Comparison of ENCODE assay signal across 8 mouse cellular contexts in genomic region chr17:75004820-75005219, GRCm38 (mm10). TPM values are rescaled to one million over a fixed set of nuclear protein-coding genes. Genes with fewer than 3 reads are reported as not detected.
DNase-seq lines count a peak whose midpoint lies in the region; ATAC-seq and TF ChIP-seq lines count a peak whose summit lies in the region.

No protein-coding gene starts in this region.

- 0% methylated on average over 11 of the region's 11 CpGs for WGBS in embryonic facial prominence, embryonic 15.5 days
- WGBS in heart, embryonic 13.5 days = under 1% methylated on average over 11 of the region's 11 CpGs
- WGBS in kidney, postnatal 0 days = 0% methylated on average over 11 of the region's 11 CpGs
- WGBS in liver, embryonic 14.5 days (ENCODE audit: insufficient replicate concordance) = under 1% methylated on average over 11 of the region's 11 CpGs
- WGBS in neural tube, embryonic 12.5 days = 0% methylated on average over 11 of the region's 11 CpGs
- 0% methylated on average over 11 of the region's 11 CpGs for WGBS in stomach, postnatal 0 days

- DNase-seq in kidney, postnatal 0 days (ENCODE audit: low spot score) = peak; percentile 96
- peak; percentile 22 to 31 (median 29) for DNase-seq in liver, embryonic 14.5 days (ENCODE audit: low read depth in 3 of 3, low spot score in 3 of 3)
- DNase-seq in stomach, postnatal 0 days (ENCODE audit: low spot score) = peak; percentile 82

- H3K4me1 ChIP-seq in erythroblast, embryonic 14.5 days (ENCODE audit: control insufficient read depth) = peaks cover 28% of the 10 kb centered on the region
- peaks cover 17% of the 10 kb centered on the region for H3K4me1 ChIP-seq in embryonic facial prominence, embryonic 15.5 days
- peaks cover 44% of the 10 kb centered on the region for H3K4me1 ChIP-seq in heart, embryonic 13.5 days
- no peaks in the 10 kb centered on the region; the same call in 1 of the 2 replicates for H3K4me1 ChIP-seq in kidney, postnatal 0 days (replicated peaks; ENCODE audit: insufficient read depth, low read length)
- H3K4me1 ChIP-seq in liver, embryonic 14.5 days (replicated peaks; ENCODE audit: control insufficient read depth in 2 of 2, insufficient read depth in 2 of 2, low read length in 1 of 2) = peaks cover 0 to 7% of the 10 kb centered on the region in 2 experiments; a peak in 3 of 4 replicates
- peaks cover 10% of the 10 kb centered on the region for H3K4me1 ChIP-seq in neural tube, embryonic 12.5 days
- peaks cover 4% of the 10 kb centered on the region; the same call in 1 of the 2 replicates for H3K4me1 ChIP-seq in stomach, postnatal 0 days (replicated peaks; ENCODE audit: control insufficient read depth, insufficient read depth)

- H3K27me3 ChIP-seq in erythroblast, embryonic 14.5 days (ENCODE audit: control insufficient read depth) = peaks cover 16% of the 10 kb centered on the region
- H3K27me3 ChIP-seq in embryonic facial prominence, embryonic 15.5 days = no peaks in the 10 kb centered on the region
- no peaks in the 10 kb centered on the region for H3K27me3 ChIP-seq in heart, embryonic 13.5 days (replicated peaks)
- no peaks in the 10 kb centered on the region for H3K27me3 ChIP-seq in kidney, postnatal 0 days (ENCODE audit: insufficient read depth, low read length)
- H3K27me3 ChIP-seq in liver, embryonic 14.5 days (ENCODE audit: control insufficient read depth, insufficient read depth, low read length) = peaks cover 5% of the 10 kb centered on the region
- H3K27me3 ChIP-seq in neural tube, embryonic 12.5 days (replicated peaks) = 0 out of 2 replicates have a peak, but pooled peaks cover 3% of the 10 kb centered on the region
- H3K27me3 ChIP-seq in stomach, postnatal 0 days (ENCODE audit: control insufficient read depth, insufficient read depth, low read length) = no peaks in the 10 kb centered on the region

- H3K4me2 ChIP-seq in embryonic facial prominence, embryonic 15.5 days (replicated peaks) = peak overlapping the region; percentile 92
- H3K4me2 ChIP-seq in heart, embryonic 13.5 days = peak overlapping the region; percentile 90
- peak overlapping the region; percentile 98 for H3K4me2 ChIP-seq in kidney, postnatal 0 days (ENCODE audit: low read length)
- H3K4me2 ChIP-seq in liver, embryonic 14.5 days (ENCODE audit: low read depth) = peak overlapping the region; percentile 76
- H3K4me2 ChIP-seq in neural tube, embryonic 12.5 days (replicated peaks) = peak overlapping the region; percentile 99
- peak overlapping the region; percentile 96 for H3K4me2 ChIP-seq in stomach, postnatal 0 days (replicated peaks; ENCODE audit: low read depth)

- peak overlapping the region; percentile 85 for H3K9ac ChIP-seq in embryonic facial prominence, embryonic 15.5 days
- peak overlapping the region; percentile 98 for H3K9ac ChIP-seq in heart, embryonic 13.5 days
- H3K9ac ChIP-seq in kidney, postnatal 0 days (ENCODE audit: low read depth, low read length) = peak overlapping the region; percentile 85; the same call in 1 of the 2 replicates
- H3K9ac ChIP-seq in liver, embryonic 14.5 days (replicated peaks) = no peak overlapping the region
- H3K9ac ChIP-seq in neural tube, embryonic 12.5 days = peak overlapping the region; percentile 75
- H3K9ac ChIP-seq in stomach, postnatal 0 days (ENCODE audit: low read length) = peak overlapping the region; percentile 77

- peak; percentile 90 for TF ChIP-seq CTCF in kidney, postnatal 0 days (IDR thresholded peaks at IDR 0.05; ENCODE audit: low read depth)
- peak; percentile 80 for TF ChIP-seq CTCF in liver, embryonic 14.5 days (IDR thresholded peaks at IDR 0.05; ENCODE audit: low read depth)
- TF ChIP-seq CTCF in stomach, postnatal 0 days (IDR thresholded peaks at IDR 0.05; ENCODE audit: low read depth) = peak; percentile 87

- no peaks in the 10 kb centered on the region for H3K9me3 ChIP-seq in erythroblast, embryonic 14.5 days (ENCODE audit: control insufficient read depth, low read length)
- H3K9me3 ChIP-seq in embryonic facial prominence, embryonic 15.5 days (replicated peaks) = no peaks in the 10 kb centered on the region
- no peaks in the 10 kb centered on the region for H3K9me3 ChIP-seq in heart, embryonic 13.5 days
- H3K9me3 ChIP-seq in kidney, postnatal 0 days (replicated peaks; ENCODE audit: low read length) = no peaks in the 10 kb centered on the region
- H3K9me3 ChIP-seq in liver, embryonic 14.5 days (ENCODE audit: control insufficient read depth, low read length) = no peaks in the 10 kb centered on the region
- H3K9me3 ChIP-seq in neural tube, embryonic 12.5 days = no peaks in the 10 kb centered on the region
- H3K9me3 ChIP-seq in stomach, postnatal 0 days (ENCODE audit: control insufficient read depth, low read length) = no peaks in the 10 kb centered on the region

- H3K27ac ChIP-seq in embryonic facial prominence, embryonic 15.5 days (replicated peaks) = peak overlapping the region; percentile 94
- peak overlapping the region; percentile 98 for H3K27ac ChIP-seq in heart, embryonic 13.5 days (replicated peaks)
- H3K27ac ChIP-seq in kidney, postnatal 0 days = peak overlapping the region; percentile 86
- H3K27ac ChIP-seq in liver, embryonic 14.5 days = no peak overlapping the region
- H3K27ac ChIP-seq in neural tube, embryonic 12.5 days = no peak overlapping the region
- H3K27ac ChIP-seq in stomach, postnatal 0 days (replicated peaks) = peak overlapping the region; percentile 88; the same call in 1 of the 2 replicates

- H3K4me3 ChIP-seq in erythroblast, embryonic 14.5 days (replicated peaks) = peak overlapping the region; percentile 69
- H3K4me3 ChIP-seq in embryonic facial prominence, embryonic 15.5 days (replicated peaks) = peak overlapping the region; percentile 90
- H3K4me3 ChIP-seq in heart, embryonic 13.5 days = peak overlapping the region; percentile 98
- H3K4me3 ChIP-seq in kidney, postnatal 0 days (replicated peaks; ENCODE audit: low read depth, low read length) = peak overlapping the region; percentile 94
- H3K4me3 ChIP-seq in liver, embryonic 14.5 days (ENCODE audit: insufficient read depth in 1 of 2, low read depth in 2 of 2, low read length in 2 of 2) = peak overlapping the region; percentile 51 to 55
- peak overlapping the region; percentile 60 for H3K4me3 ChIP-seq in neural tube, embryonic 12.5 days
- peak overlapping the region; percentile 81 for H3K4me3 ChIP-seq in stomach, postnatal 0 days (ENCODE audit: low read depth, low read length)

- no peak for TF ChIP-seq EP300 in liver, embryonic 14.5 days (IDR thresholded peaks at IDR 0.05; ENCODE audit: low read depth)
- no peak for TF ChIP-seq EP300 in stomach, postnatal 0 days (optimal IDR thresholded peaks at IDR 0.05)

- ATAC-seq in erythroblast, adult 5-6 weeks (replicated peaks; ENCODE audit: low FRiP score, poor library complexity, severe bottlenecking) = no peak; the same call in 1 of the 2 replicates
- peak; percentile 85 for ATAC-seq in embryonic facial prominence, embryonic 15.5 days (ENCODE audit: insufficient number of reproducible peaks, low FRiP score, low TSS enrichment, low read depth)
- no peak; the same call in 1 of the 2 replicates for ATAC-seq in heart, embryonic 13.5 days (ENCODE audit: extremely low read depth, insufficient number of reproducible peaks, low FRiP score, low TSS enrichment)
- ATAC-seq in kidney, postnatal 0 days (replicated peaks; ENCODE audit: low FRiP score, low read depth) = peak; percentile 71
- peak; percentile 62; the same call in 1 of the 2 replicates for ATAC-seq in liver, embryonic 14.5 days (ENCODE audit: insufficient read depth)
- ATAC-seq in neural tube, embryonic 12.5 days (ENCODE audit: low FRiP score, low read depth) = peak; percentile 82
- ATAC-seq in stomach, postnatal 0 days (ENCODE audit: low FRiP score, low TSS enrichment) = peak; percentile 79

- H3K36me3 ChIP-seq in erythroblast, embryonic 14.5 days (ENCODE audit: control insufficient read depth) = no peaks in the 10 kb centered on the region
- 0 out of 2 replicates have a peak, but pooled peaks cover 5% of the 10 kb centered on the region for H3K36me3 ChIP-seq in embryonic facial prominence, embryonic 15.5 days
- peaks cover 16% of the 10 kb centered on the region for H3K36me3 ChIP-seq in heart, embryonic 13.5 days
- H3K36me3 ChIP-seq in kidney, postnatal 0 days (ENCODE audit: insufficient read depth, low read length) = 0 out of 2 replicates have a peak, but pooled peaks cover 5% of the 10 kb centered on the region
- no peaks in the 10 kb centered on the region for H3K36me3 ChIP-seq in liver, embryonic 14.5 days (replicated peaks; ENCODE audit: control insufficient read depth, insufficient read depth, low read depth)
- no peaks in the 10 kb centered on the region for H3K36me3 ChIP-seq in neural tube, embryonic 12.5 days
- no peaks in the 10 kb centered on the region for H3K36me3 ChIP-seq in stomach, postnatal 0 days (ENCODE audit: control insufficient read depth, insufficient read depth, low read length)

RNA-seq across cellular contexts. Expression of gene Ltbp1, which starts 0.5 kb away (rescaled TPM):
- 0.04 and 0.06 TPM in 2 replicates for polyA plus RNA-seq in erythroblast, embryonic 14.5 days (2012)
- total RNA-seq in erythroblast, adult 5-6 weeks (2015; ENCODE audit: low replicate concordance) = 0.84 TPM in 1 of 2 replicates, not detected in the other
- 0.42 and 0.51 TPM in 2 replicates for total RNA-seq in erythroblast, adult 5-6 weeks (2017; ENCODE audit: low replicate concordance)
- 48.0 and 55.5 TPM in 2 replicates for polyA plus RNA-seq in embryonic facial prominence, embryonic 15.5 days (2015; fragmentation: Nextera tagmentation; extraction: Ambion mirVana)
- 28.3 and 30.0 TPM in 2 replicates for polyA plus RNA-seq in heart, embryonic 13.5 days (2015; fragmentation: Nextera tagmentation; extraction: Ambion mirVana)
- 29.7 and 30.2 TPM in 2 replicates for polyA plus RNA-seq in kidney, postnatal 0 days (2015; fragmentation: Nextera tagmentation; extraction: Ambion mirVana)
- 1.1 and 1.9 TPM in 2 replicates for polyA plus RNA-seq in liver, embryonic 14.5 days (2012; rRNA removed)
- 2.2 and 3.1 TPM in 2 replicates for polyA plus RNA-seq in liver, embryonic 14.5 days (2014; fragmentation: Nextera tagmentation; extraction: Ambion mirVana)
- polyA plus RNA-seq in neural tube, embryonic 12.5 days (2016; fragmentation: Nextera tagmentation; extraction: Ambion mirVana) = 7.2 and 7.3 TPM in 2 replicates
- polyA plus RNA-seq in stomach, postnatal 0 days (2015; fragmentation: Nextera tagmentation; extraction: Ambion mirVana) = 16.2 and 17.7 TPM in 2 replicates

Comparison
In these comparisons a context has a peak if more than half of its experiments do, and no peak if none do; other contexts are left out.
1. ATAC-seq: peak in embryonic facial prominence, embryonic 15.5 days (single experiment), kidney, postnatal 0 days (single experiment), liver, embryonic 14.5 days (single experiment), neural tube, embryonic 12.5 days (single experiment) and stomach, postnatal 0 days (single experiment); none in erythroblast, adult 5-6 weeks (single experiment) and heart, embryonic 13.5 days (single experiment).
2. H3K27ac ChIP-seq: peak in embryonic facial prominence, embryonic 15.5 days (single experiment), heart, embryonic 13.5 days (single experiment), kidney, postnatal 0 days (single experiment) and stomach, postnatal 0 days (single experiment); none in liver, embryonic 14.5 days (single experiment) and neural tube, embryonic 12.5 days (single experiment).
3. DNase-seq: peak in every context shown above with its lines; median percentile 96 in kidney, postnatal 0 days; 82 in stomach, postnatal 0 days; 29 in liver, embryonic 14.5 days.
4. Peak in every context shown above with its lines, with median percentiles within 50 percentile points of each other: H3K4me3 ChIP-seq, H3K4me2 ChIP-seq and CTCF ChIP-seq.